Mouse (Mus musculus): ENCODE measurements around the gene Map2k4. TPM values are rescaled to one million over a fixed set of nuclear protein-coding genes. Genes with fewer than 3 reads are reported as not detected.

Gene Map2k4
- polyA plus RNA-seq, 1 experiment from 2014 or later = 82.5 TPM

DNA sequence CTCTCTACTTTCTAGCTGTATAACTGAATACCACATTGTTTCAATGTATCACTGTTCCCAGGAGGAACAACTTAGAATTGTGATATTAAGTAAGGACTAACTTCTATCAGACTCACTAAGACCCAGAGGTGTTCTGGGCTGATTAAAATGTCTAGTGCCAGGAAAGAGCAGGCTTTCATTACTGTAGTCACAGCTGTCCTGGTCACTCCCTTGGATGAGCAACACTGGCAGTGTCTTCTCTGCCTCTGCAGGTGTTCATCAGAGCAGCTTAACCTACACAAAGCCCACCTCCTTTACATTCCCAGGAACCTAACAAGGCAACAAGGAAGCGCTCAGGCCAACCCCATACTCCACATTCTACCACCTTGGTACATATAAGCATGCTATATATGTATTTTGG is 8.5 kb downstream of the Map2k4 start:
- no peaks in the 10 kb centered on the region for H3K9me3 ChIP-seq (ENCODE audit: control insufficient read depth, low read length)
- ATAC-seq (ENCODE audit: low FRiP score, low TSS enrichment) = no peak
- no peak overlapping the region for H3K4me3 ChIP-seq (ENCODE audit: low read length)
- H3K27ac ChIP-seq (ENCODE audit: low read depth, low read length) = no peak overlapping the region
- no peak overlapping the region for H3K4me2 ChIP-seq (replicated peaks; ENCODE audit: low read depth, low read length)
- H3K9ac ChIP-seq (ENCODE audit: low read depth, low read length) = no peak overlapping the region
- H3K36me3 ChIP-seq (ENCODE audit: control insufficient read depth, insufficient read depth, low read length) = peaks cover 7% of the 10 kb centered on the region; the same call in 1 of the 2 replicates
- H3K4me1 ChIP-seq (ENCODE audit: control insufficient read depth, insufficient read depth, low read length) = peaks cover 14% of the 10 kb centered on the region; the same call in 1 of the 2 replicates
- WGBS = 88% methylated on average over 1 of the region's 1 CpGs
- H3K27me3 ChIP-seq (ENCODE audit: control insufficient read depth, insufficient read depth, low read length) = no peaks in the 10 kb centered on the region

- Histone ChIP-seq H3K4me2 (replicated peaks; ENCODE audit: low read depth, low read length) (no peak overlapping the region), H3K27ac (ENCODE audit: low read depth, low read length) (no peak overlapping the region), H3K27me3 (ENCODE audit: control insufficient read depth, insufficient read depth, low read length) (no peaks in the 10 kb centered on the region), H3K9me3 (ENCODE audit: control insufficient read depth, low read length) (no peaks in the 10 kb centered on the region), H3K9ac (ENCODE audit: low read depth, low read length) (no peak overlapping the region), H3K4me1 (ENCODE audit: control insufficient read depth, insufficient read depth, low read length) (peaks cover 14% of the 10 kb centered on the region; the same call in 1 of the 2 replicates), H3K4me3 (ENCODE audit: low read length) (no peak overlapping the region), H3K36me3 (ENCODE audit: control insufficient read depth, insufficient read depth, low read length) (peaks cover 7% of the 10 kb centered on the region; the same call in 1 of the 2 replicates)
- ATAC-seq (ENCODE audit: low FRiP score, low TSS enrichment) = no peak
- 73% methylated on average over 1 of the region's 1 CpGs for WGBS
Measured at GRCm38 (mm10) chr11:65779066-65779465, 9.0 kb downstream of the Map2k4 start.

DNA sequence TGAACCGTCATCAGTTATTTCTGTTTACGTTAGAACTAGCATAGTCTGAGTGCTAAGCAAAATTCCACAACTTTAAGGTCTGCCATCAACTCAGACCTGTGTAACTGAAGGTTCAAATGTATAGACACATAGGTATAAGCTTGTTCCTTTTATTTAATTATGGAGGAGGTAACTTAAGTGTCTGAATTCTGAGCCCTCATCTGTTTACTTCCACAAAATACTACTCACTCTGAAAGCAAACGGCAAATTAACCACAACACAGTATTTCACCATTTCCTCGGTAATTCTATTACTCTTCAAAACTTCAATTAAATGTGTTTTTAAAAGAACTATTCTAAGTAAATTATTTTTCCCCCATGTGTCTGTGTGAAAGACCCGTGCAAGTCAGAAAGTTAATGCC is 10.3 kb downstream of the Map2k4 start:
- no peak overlapping the region for H3K4me3 ChIP-seq (ENCODE audit: low read length)
- 58% methylated on average over 5 of the region's 5 CpGs for whole genome bisulfite sequencing
- no peak for ATAC-seq (ENCODE audit: low FRiP score, low TSS enrichment)
- peaks cover 14% of the 10 kb centered on the region; the same call in 1 of the 2 replicates for H3K4me1 ChIP-seq (ENCODE audit: control insufficient read depth, insufficient read depth, low read length)
- H3K27ac ChIP-seq (ENCODE audit: low read depth, low read length) = no peak overlapping the region
- peaks cover 7% of the 10 kb centered on the region; the same call in 1 of the 2 replicates for H3K36me3 ChIP-seq (ENCODE audit: control insufficient read depth, insufficient read depth, low read length)
- H3K9me3 ChIP-seq (ENCODE audit: control insufficient read depth, low read length) = no peaks in the 10 kb centered on the region
- no peak overlapping the region for H3K9ac ChIP-seq (ENCODE audit: low read depth, low read length)
- H3K4me2 ChIP-seq (replicated peaks; ENCODE audit: low read depth, low read length) = no peak overlapping the region
- no peaks in the 10 kb centered on the region for H3K27me3 ChIP-seq (ENCODE audit: control insufficient read depth, insufficient read depth, low read length)

- no peak for ATAC-seq (ENCODE audit: low FRiP score, low TSS enrichment)
- peaks cover 7% of the 10 kb centered on the region; the same call in 1 of the 2 replicates for H3K36me3 ChIP-seq (ENCODE audit: control insufficient read depth, insufficient read depth, low read length)
- no peak overlapping the region for H3K27ac ChIP-seq (ENCODE audit: low read depth, low read length)
- peaks cover 14% of the 10 kb centered on the region; the same call in 1 of the 2 replicates for H3K4me1 ChIP-seq (ENCODE audit: control insufficient read depth, insufficient read depth, low read length)
- H3K9ac ChIP-seq (ENCODE audit: low read depth, low read length) = no peak overlapping the region
- no peaks in the 10 kb centered on the region for H3K27me3 ChIP-seq (ENCODE audit: control insufficient read depth, insufficient read depth, low read length)
- H3K9me3 ChIP-seq (ENCODE audit: control insufficient read depth, low read length) = no peaks in the 10 kb centered on the region
- 72% methylated on average over 2 of the region's 2 CpGs for WGBS
- H3K4me2 ChIP-seq (replicated peaks; ENCODE audit: low read depth, low read length) = no peak overlapping the region
- no peak overlapping the region for H3K4me3 ChIP-seq (ENCODE audit: low read length)
Measured at GRCm38 (mm10) chr11:65776906-65777611, 11.0 kb downstream of the Map2k4 start.

- H3K9ac ChIP-seq (ENCODE audit: low read depth, low read length) = no peak overlapping the region
- no peak for ATAC-seq (ENCODE audit: low FRiP score, low TSS enrichment)
- H3K4me1 ChIP-seq (ENCODE audit: control insufficient read depth, insufficient read depth, low read length) = peaks cover 13% of the 10 kb centered on the region; the same call in 1 of the 2 replicates
- no peak overlapping the region for H3K4me2 ChIP-seq (replicated peaks; ENCODE audit: low read depth, low read length)
- no peaks in the 10 kb centered on the region for H3K27me3 ChIP-seq (ENCODE audit: control insufficient read depth, insufficient read depth, low read length)
- no peak overlapping the region for H3K27ac ChIP-seq (ENCODE audit: low read depth, low read length)
- no peak overlapping the region for H3K4me3 ChIP-seq (ENCODE audit: low read length)
- no peaks in the 10 kb centered on the region for H3K9me3 ChIP-seq (ENCODE audit: control insufficient read depth, low read length)
- H3K36me3 ChIP-seq (ENCODE audit: control insufficient read depth, insufficient read depth, low read length) = no peaks in the 10 kb centered on the region
- 68% methylated on average over 6 of the region's 6 CpGs for WGBS
Measured at GRCm38 (mm10) chr11:65773946-65774656, 14.0 kb downstream of the Map2k4 start.

DNA sequence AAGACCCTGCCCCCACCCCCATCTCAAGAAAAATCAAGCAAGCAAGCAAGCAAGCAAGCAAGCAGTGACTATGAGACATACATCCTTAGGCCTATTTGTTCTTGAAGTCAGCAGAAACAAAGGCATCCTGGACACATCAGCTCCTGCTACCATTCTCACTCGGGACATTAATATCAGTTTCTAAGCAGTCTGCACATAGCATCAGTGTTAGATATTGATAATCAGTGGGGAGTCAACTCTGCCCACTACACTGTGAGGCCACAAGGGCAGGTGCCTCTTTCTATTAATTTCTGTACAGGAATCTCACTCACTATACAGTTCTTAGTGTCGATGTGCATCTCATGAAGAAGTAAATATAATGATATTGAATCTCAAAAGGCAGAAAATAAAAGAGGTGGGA is 14.6 kb downstream of the Map2k4 start:
- no peak overlapping the region for H3K27ac ChIP-seq (ENCODE audit: low read depth, low read length)
- no peak for ATAC-seq (ENCODE audit: low FRiP score, low TSS enrichment)
- 90% methylated on average over 2 of the region's 2 CpGs for WGBS

GRCm38 (mm10) chr11:65771546-65771945 is 16.6 kb downstream of the Map2k4 start:
- H3K9me3 ChIP-seq (ENCODE audit: control insufficient read depth, low read length) = no peaks in the 10 kb centered on the region
- no peak for ATAC-seq (ENCODE audit: low FRiP score, low TSS enrichment)
- no peaks in the 10 kb centered on the region for H3K27me3 ChIP-seq (ENCODE audit: control insufficient read depth, insufficient read depth, low read length)
- H3K4me2 ChIP-seq (replicated peaks; ENCODE audit: low read depth, low read length) = no peak overlapping the region
- H3K4me1 ChIP-seq (ENCODE audit: control insufficient read depth, insufficient read depth, low read length) = no peaks in the 10 kb centered on the region
- H3K9ac ChIP-seq (ENCODE audit: low read depth, low read length) = no peak overlapping the region
- no peak overlapping the region for H3K4me3 ChIP-seq (ENCODE audit: low read length)
- H3K36me3 ChIP-seq (ENCODE audit: control insufficient read depth, insufficient read depth, low read length) = no peaks in the 10 kb centered on the region
- no peak overlapping the region for H3K27ac ChIP-seq (ENCODE audit: low read depth, low read length)
- WGBS = 98% methylated on average over 1 of the region's 1 CpGs

More for the DNA sequence above, 14.6 kb downstream of the Map2k4 start:
- H3K4me1 ChIP-seq (ENCODE audit: control insufficient read depth, insufficient read depth, low read length) = peaks cover 8% of the 10 kb centered on the region; the same call in 1 of the 2 replicates
- no peak overlapping the region for H3K4me3 ChIP-seq (ENCODE audit: low read length)
- no peak overlapping the region for H3K4me2 ChIP-seq (replicated peaks; ENCODE audit: low read depth, low read length)
- no peak overlapping the region for H3K9ac ChIP-seq (ENCODE audit: low read depth, low read length)
- H3K27me3 ChIP-seq (ENCODE audit: control insufficient read depth, insufficient read depth, low read length) = no peaks in the 10 kb centered on the region
- H3K9me3 ChIP-seq (ENCODE audit: control insufficient read depth, low read length) = no peaks in the 10 kb centered on the region
- no peaks in the 10 kb centered on the region for H3K36me3 ChIP-seq (ENCODE audit: control insufficient read depth, insufficient read depth, low read length)

- H3K27ac ChIP-seq (ENCODE audit: low read depth, low read length) = no peak overlapping the region
- H3K4me1 ChIP-seq (ENCODE audit: control insufficient read depth, insufficient read depth, low read length) = no peaks in the 10 kb centered on the region
- H3K4me2 ChIP-seq (replicated peaks; ENCODE audit: low read depth, low read length) = no peak overlapping the region
- no peaks in the 10 kb centered on the region for H3K27me3 ChIP-seq (ENCODE audit: control insufficient read depth, insufficient read depth, low read length)
- 74% methylated on average over 5 of the region's 5 CpGs for WGBS
- H3K9me3 ChIP-seq (ENCODE audit: control insufficient read depth, low read length) = no peaks in the 10 kb centered on the region
- H3K4me3 ChIP-seq (ENCODE audit: low read length) = no peak overlapping the region
- no peak overlapping the region for H3K9ac ChIP-seq (ENCODE audit: low read depth, low read length)
- H3K36me3 ChIP-seq (ENCODE audit: control insufficient read depth, insufficient read depth, low read length) = no peaks in the 10 kb centered on the region
- ATAC-seq (ENCODE audit: low FRiP score, low TSS enrichment) = no peak
Measured at GRCm38 (mm10) chr11:65769990-65770389, 18.1 kb downstream of the Map2k4 start.

- Histone ChIP-seq H3K9me3 (ENCODE audit: control insufficient read depth, low read length) (no peaks in the 10 kb centered on the region), H3K4me3 (ENCODE audit: low read length) (no peak overlapping the region), H3K36me3 (ENCODE audit: control insufficient read depth, insufficient read depth, low read length) (no peaks in the 10 kb centered on the region), H3K4me2 (replicated peaks; ENCODE audit: low read depth, low read length) (no peak overlapping the region), H3K27ac (ENCODE audit: low read depth, low read length) (no peak overlapping the region), H3K4me1 (ENCODE audit: control insufficient read depth, insufficient read depth, low read length) (no peaks in the 10 kb centered on the region), H3K27me3 (ENCODE audit: control insufficient read depth, insufficient read depth, low read length) (no peaks in the 10 kb centered on the region), H3K9ac (ENCODE audit: low read depth, low read length) (no peak overlapping the region)
- no peak for ATAC-seq (ENCODE audit: low FRiP score, low TSS enrichment)
Measured at GRCm38 (mm10) chr11:65768445-65768844, 19.7 kb downstream of the Map2k4 start.
